Mouse (Mus musculus) ES-Bruce4 (cell line): ENCODE measurements at regions not wholly inside any gene's neighbourhood (a gene's known extent, or its start where the extent isn't known, plus 50 kb on each side); places are given as distances from the start of the nearest gene placed in this dataset.

Experiments used
- CTCF ChIP-seq: IDR thresholded peaks from one replicate; pipeline ENCODE4 v1.8.1; 2011; ENCODE audit warnings: low read depth, low read length
- POLR2A ChIP-seq: IDR thresholded peaks from one replicate; pipeline ENCODE4 v1.8.1; 2011; ENCODE audit warnings: low read length; ENCODE audit not compliant: insufficient read depth

DNA sequence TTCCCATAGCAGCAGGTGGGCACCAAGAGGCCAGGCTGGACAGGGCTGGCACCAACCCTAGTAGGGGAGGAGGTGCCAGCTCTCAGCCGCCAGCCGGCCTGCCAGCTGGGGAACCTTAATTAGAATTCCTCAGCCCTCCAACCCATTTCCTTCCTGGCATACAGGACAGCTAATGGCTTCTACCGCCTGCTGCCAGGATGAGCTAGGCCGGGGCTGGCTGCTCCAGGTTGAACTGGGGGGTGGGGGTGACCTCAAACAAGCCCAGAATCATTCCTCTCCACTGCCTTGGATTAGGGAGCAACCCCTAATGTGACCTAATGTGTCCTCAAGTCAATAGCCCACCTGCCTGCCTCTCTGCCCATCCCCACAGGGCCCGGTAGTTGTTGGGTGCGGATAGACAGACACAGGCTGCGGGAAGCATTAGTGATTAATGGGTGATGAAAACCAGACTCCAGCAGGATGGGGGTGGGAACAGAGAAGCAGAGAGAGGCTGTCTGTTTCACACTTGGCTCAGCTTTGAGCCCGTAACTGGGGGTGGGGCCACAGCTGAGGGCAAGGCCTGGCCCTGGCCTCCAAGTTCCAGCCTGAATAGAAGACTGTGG is 105.9 kb downstream of the Zfp36l2 start:
- TF ChIP-seq CTCF = no peak
- TF ChIP-seq POLR2A = no peak
